Mouse (Mus musculus): Measurements from ENCODE around the gene Tnfsf11. TPM values are rescaled to one million over a fixed set of nuclear protein-coding genes. Genes with fewer than 3 reads are reported as not detected.

The Tnfsf11 gene
- polyA plus RNA-seq, 1 experiment: not detected

GRCm38 (mm10) chr14:78287906-78288800 is 19.7 kb downstream of the Tnfsf11 start:
- no peak for DNase-seq (ENCODE audit: low read depth)

GRCm38 (mm10) chr14:78286011-78286548 is 21.8 kb downstream of the Tnfsf11 start:
- DNase-seq (ENCODE audit: low read depth): no peak

GRCm38 (mm10) chr14:78282490-78282889 is 25.4 kb downstream of the Tnfsf11 start:
- no peak for DNase-seq (ENCODE audit: low read depth)

- no peak for DNase-seq (ENCODE audit: low read depth)
Measured at GRCm38 (mm10) chr14:78276395-78276930, 31.4 kb downstream of the Tnfsf11 start.

- no peak for DNase-seq (ENCODE audit: low read depth)
Measured at GRCm38 (mm10) chr14:78274851-78275250, 33.0 kb downstream of the Tnfsf11 start.

GRCm38 (mm10) chr14:78274146-78274545 is 33.7 kb downstream of the Tnfsf11 start:
- no peak for DNase-seq (ENCODE audit: low read depth)

- DNase-seq (ENCODE audit: low read depth): no peak
Measured at GRCm38 (mm10) chr14:78273571-78273970, 34.3 kb downstream of the Tnfsf11 start.

- no peak for DNase-seq (ENCODE audit: low read depth)
Measured at GRCm38 (mm10) chr14:78264876-78265275, 43.0 kb downstream of the Tnfsf11 start.

GRCm38 (mm10) chr14:78262596-78262995 is 45.2 kb downstream of the Tnfsf11 start:
- no peak for DNase-seq (ENCODE audit: low read depth)

GRCm38 (mm10) chr14:78261246-78261645 is 46.6 kb downstream of the Tnfsf11 start:
- no peak for DNase-seq (ENCODE audit: low read depth)

- DNase-seq (ENCODE audit: low read depth): no peak
Measured at GRCm38 (mm10) chr14:78254017-78254416, 53.8 kb downstream of the Tnfsf11 start.

- DNase-seq (ENCODE audit: low read depth): no peak
Measured at GRCm38 (mm10) chr14:78246601-78247000, 61.2 kb downstream of the Tnfsf11 start.

GRCm38 (mm10) chr14:78244811-78245210 is 63.0 kb downstream of the Tnfsf11 start:
- no peak for DNase-seq (ENCODE audit: low read depth)

- DNase-seq (ENCODE audit: low read depth): no peak
Measured at GRCm38 (mm10) chr14:78239346-78239745, 68.5 kb downstream of the Tnfsf11 start.

GRCm38 (mm10) chr14:78237238-78237637 is 70.6 kb downstream of the Tnfsf11 start:
- DNase-seq (ENCODE audit: low read depth): no peak

- no peak for DNase-seq (ENCODE audit: low read depth)
Measured at GRCm38 (mm10) chr14:78236144-78236543, 71.7 kb downstream of the Tnfsf11 start.

GRCm38 (mm10) chr14:78235296-78235695 is 72.5 kb downstream of the Tnfsf11 start:
- no peak for DNase-seq (ENCODE audit: low read depth)

- DNase-seq (ENCODE audit: low read depth): no peak
Measured at GRCm38 (mm10) chr14:78229012-78229411, 78.8 kb downstream of the Tnfsf11 start.

Other genes with a start within 250 kb of the Tnfsf11 start
- gene Fam216b, start 219.0 kb downstream of the Tnfsf11 start, polyA plus RNA-seq (2012; rRNA removed): 0.62 and 1.2 TPM in 2 replicates
- 10.3 and 11.8 TPM in 2 replicates for gene Akap11, start 228.8 kb upstream of the Tnfsf11 start, polyA plus RNA-seq (2012; rRNA removed)

Data from gonadal fat pad, adult 2 months (tissue).